Mouse (Mus musculus) heart, embryonic 13.5 days (tissue): ENCODE results near the gene 1700001P01Rik. TPM values are rescaled to one million over a fixed set of nuclear protein-coding genes. Genes with fewer than 3 reads are reported as not detected.
"Not testable (repeated sequence)": the region's sequence is repeated elsewhere in the genome, so short reads cannot be mapped to it uniquely, and the experiment has no call there.

Experiments
- ATAC-seq: fragments of 200-750 bp; cut with Nextera tagmentation; 2 replicates; pipeline ENCODE4 v1.8.0; 2017; ENCODE audit warnings: moderate TSS enrichment; ENCODE audit not compliant: insufficient number of reproducible peaks, low FRiP score, low TSS enrichment; ENCODE audit errors: extremely low read depth
- H3K27ac ChIP-seq: fragments of 300-500 bp; sonication (generic); replicated peaks from 2 replicates; pipeline ENCODE4 v1.5.1; 2015; ENCODE audit warnings: moderate library complexity, mild to moderate bottlenecking, inconsistent platforms
- H3K27me3 ChIP-seq: fragments of 300-500 bp; sonication (generic); replicated peaks from 2 replicates; pipeline ENCODE4 v1.6.1; 2015; ENCODE audit warnings: mild to moderate bottlenecking, inconsistent platforms
- H3K36me3 ChIP-seq: fragments of 300-500 bp; sonication (generic); 2 replicates; pipeline ENCODE4 v1.6.1; 2015; ENCODE audit warnings: mild to moderate bottlenecking, inconsistent platforms
- H3K4me1 ChIP-seq: fragments of 300-500 bp; sonication (generic); 2 replicates; pipeline ENCODE4 v1.6.1; 2015; ENCODE audit warnings: inconsistent platforms
- H3K4me2 ChIP-seq: fragments of 300-500 bp; sonication (generic); 2 replicates; pipeline ENCODE4 v1.6.1; 2015; ENCODE audit warnings: inconsistent platforms, mild to moderate bottlenecking, moderate library complexity
- H3K4me3 ChIP-seq: fragments of 300-500 bp; sonication (generic); 2 replicates; pipeline ENCODE4 v1.5.1; 2015; ENCODE audit warnings: moderate library complexity, mild to moderate bottlenecking, inconsistent platforms
- H3K9ac ChIP-seq: fragments of 300-500 bp; sonication (generic); 2 replicates; pipeline ENCODE4 v1.6.1; 2015; ENCODE audit warnings: inconsistent platforms, mild to moderate bottlenecking, moderate library complexity
- H3K9me3 ChIP-seq: fragments of 300-500 bp; sonication (generic); 2 replicates; pipeline ENCODE4 v1.6.1; 2016; ENCODE audit warnings: inconsistent platforms
- WGBS: fragments of 180-500 bp; shearing (Covaris S2); methylation state at CpG from one replicate; pipeline ENCODE4 v1.1.7; 2015; ENCODE audit warnings: mixed read lengths; 5-methylcytosine and 5-hydroxymethylcytosine counted together
- polyA plus RNA-seq: library from polyadenylated mRNA; unstranded; fragments of >200 nt; fragmentation: Nextera tagmentation; extraction: Ambion mirVana; gene quantifications from 2 replicates; pipeline ENCODE4 v1.2.1, GENCODE M21; 2015

Gene 1700001P01Rik
- polyA plus RNA-seq, 1 experiment from 2014 or later, result not detected

DNA sequence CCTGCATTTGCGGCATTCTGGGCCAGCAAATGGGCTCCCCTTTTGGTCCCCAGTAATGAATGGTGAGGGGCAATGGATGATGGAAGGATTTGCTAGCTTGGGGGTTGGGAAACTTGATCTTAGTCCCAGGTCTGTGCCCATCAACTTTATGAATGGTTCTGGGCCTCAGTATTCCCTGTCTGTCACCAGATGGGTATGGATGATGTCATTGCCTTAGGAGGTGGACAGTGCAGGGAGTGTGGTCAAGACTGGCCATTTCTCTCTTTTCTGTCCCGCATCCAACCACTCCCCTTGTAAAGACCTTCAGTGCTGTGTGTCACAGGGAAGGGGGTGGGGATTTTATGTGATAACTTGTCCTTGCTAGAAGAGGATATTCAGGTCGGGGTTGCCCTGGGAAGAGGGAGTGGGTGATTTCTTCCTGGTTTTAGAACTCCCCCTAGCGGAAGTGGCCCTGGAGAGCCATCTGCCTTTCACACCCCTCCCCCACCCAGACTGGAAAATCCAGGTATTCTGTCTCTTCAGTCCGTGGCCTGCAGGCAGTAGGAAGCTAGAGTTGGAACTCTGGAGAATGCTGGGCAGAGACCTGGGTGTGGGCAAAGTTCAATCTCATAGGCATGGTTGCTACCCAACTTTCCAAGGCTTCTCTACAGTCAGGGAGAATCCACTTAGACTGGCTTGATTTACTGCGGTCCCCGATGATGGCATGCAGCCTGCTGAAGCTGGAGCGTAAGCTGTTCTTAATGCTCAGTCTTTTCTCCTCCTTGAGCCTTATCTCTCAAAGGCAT, 25.9 kb upstream of the 1700001P01Rik start:
- Histone ChIP-seq H3K4me3 (peak overlapping the region; percentile 97), H3K9me3 (no peaks in the 10 kb centered on the region), H3K4me2 (peak overlapping the region; percentile 82), H3K4me1 (peaks cover 72% of the 10 kb centered on the region), H3K36me3 (no peaks in the 10 kb centered on the region), H3K27me3 (no peaks in the 10 kb centered on the region), H3K9ac (peak overlapping the region; percentile 97), H3K27ac (peak overlapping the region; percentile 98)
- ATAC-seq, result no peak
- 20% methylated on average over 8 of the region's 8 CpGs for WGBS

DNA sequence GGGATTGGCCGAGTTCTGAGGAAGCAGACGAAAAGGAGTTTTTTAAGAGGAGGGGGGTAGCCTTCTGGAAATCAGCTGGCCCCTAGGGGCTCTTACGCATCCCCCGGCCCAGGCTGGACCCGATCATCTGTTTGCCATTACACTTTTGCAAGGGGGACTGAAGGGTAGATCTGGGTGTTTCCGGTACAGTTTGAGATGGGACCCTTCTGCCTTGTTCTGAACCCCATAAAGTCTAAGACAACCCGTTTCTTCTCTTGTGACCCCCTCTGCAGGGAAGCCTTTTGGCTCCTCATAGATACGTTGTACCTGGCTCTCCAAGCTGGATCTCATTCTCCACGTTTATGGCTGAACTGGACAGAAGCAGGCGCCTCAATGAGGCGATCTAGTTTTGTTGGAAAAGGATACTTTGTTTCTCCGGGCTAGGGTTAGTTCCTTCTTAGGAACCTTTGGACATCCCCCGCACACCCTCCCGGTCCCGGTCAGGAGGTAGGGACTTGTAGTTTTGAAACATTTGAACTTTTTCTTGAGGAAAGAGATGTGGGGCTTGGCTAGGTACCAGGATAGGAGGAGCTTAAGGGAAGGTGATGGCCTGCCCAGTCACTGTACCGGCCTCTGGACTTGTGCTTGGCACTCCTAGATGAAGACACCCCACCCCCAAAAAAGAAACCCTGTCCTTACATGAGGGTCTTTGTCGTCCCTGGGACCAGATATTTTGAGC, 25.1 kb upstream of the 1700001P01Rik start:
- H3K9me3 ChIP-seq, result no peaks in the 10 kb centered on the region
- H3K4me1 ChIP-seq, result peaks cover 64% of the 10 kb centered on the region
- no peak for ATAC-seq
- H3K36me3 ChIP-seq, result no peaks in the 10 kb centered on the region
- H3K27ac ChIP-seq, result peak overlapping the region; percentile 98
- WGBS, result 6% methylated on average over 17 of the region's 17 CpGs
- peak overlapping the region; percentile 82 for H3K4me2 ChIP-seq
- H3K9ac ChIP-seq, result peak overlapping the region; percentile 97
- peak overlapping the region; percentile 97 for H3K4me3 ChIP-seq
- H3K27me3 ChIP-seq, result no peaks in the 10 kb centered on the region

DNA sequence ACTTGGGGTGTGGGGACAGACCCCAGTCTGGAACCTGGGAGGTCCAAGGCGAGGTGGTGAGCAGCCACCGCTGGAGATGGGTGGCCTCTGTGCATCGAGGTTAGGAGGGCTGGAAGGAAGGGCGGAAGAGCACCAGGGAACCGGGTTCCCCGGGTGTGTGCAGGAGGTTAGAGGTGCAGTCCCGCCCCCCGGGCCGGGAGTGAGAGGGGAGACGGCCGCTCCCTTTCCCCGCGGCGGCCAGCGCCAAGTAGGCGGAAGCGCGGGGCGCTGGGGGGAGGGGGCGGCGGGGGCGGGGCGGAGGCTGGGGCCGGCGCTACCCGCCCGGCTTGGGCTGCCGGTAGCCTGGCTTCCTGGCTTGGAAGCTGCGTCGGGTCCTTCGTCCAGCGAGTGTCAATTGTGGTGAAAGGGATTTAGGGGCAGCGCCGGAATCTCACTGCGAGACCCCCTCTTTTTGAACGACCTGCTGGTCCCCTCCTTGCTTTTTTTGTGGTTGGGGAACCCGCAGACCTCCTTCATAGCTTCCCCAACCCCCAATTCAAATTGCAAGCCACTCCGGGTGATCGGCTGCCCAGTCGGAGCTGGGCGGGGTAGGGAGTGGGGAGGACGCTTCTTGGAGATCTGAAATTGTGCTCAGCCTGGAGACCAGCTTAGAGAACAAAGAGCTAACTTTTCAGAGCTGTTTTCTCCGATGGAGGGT, 24.4 kb upstream of the 1700001P01Rik start:
- no peaks in the 10 kb centered on the region for H3K9me3 ChIP-seq
- peak overlapping the region; percentile 98 for H3K27ac ChIP-seq
- H3K4me1 ChIP-seq, result peaks cover 57% of the 10 kb centered on the region
- no peaks in the 10 kb centered on the region for H3K36me3 ChIP-seq
- peak overlapping the region; percentile 97 for H3K9ac ChIP-seq
- peak overlapping the region; percentile 97 for H3K4me3 ChIP-seq
- under 1% methylated on average over 30 of the region's 43 CpGs for WGBS
- ATAC-seq, result peak; percentile 40; the same call in 1 of the 2 replicates
- H3K4me2 ChIP-seq, result peak overlapping the region; percentile 82
- no peaks in the 10 kb centered on the region for H3K27me3 ChIP-seq

DNA sequence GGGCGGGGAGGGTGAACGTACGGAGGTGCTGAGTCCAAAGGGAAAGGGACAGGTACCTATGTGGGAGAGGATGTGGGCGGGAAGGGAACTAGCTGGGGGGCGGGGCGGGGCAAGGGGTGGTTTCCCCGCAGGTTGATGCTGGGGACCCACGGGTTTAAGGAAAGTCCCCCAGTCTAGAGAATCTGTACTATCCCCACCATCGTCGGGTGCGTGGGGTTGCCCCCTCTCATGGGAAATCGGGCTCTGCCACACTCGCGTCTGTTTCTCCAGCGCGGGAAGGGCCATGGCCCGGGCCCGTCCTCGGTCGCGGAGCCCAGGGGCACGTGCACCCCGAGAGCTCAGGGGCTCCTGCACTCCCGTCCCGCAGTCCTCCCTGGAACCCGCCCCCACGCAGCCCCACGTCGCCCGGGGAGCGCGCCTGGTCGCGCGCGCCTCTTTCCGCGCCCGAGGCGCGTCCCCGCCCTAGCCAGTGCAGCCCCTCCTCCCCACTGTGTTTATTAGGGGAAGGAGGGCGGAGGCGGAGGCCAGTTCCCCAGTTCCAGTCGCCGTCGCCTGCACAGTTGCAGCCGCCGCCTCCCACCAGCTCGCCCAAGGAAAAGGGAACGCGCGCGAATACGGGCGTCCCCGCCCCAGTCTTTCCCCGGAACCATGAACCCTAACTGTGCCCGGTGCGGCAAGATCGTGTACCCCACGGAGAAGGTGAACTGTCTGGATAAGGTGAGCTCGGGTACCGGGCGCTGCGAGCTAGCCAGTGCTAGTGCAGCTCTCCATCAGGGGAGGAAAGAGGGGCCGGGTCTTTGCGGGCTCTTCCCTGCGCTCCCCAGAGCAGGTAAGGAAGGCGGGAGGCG, 23.7 kb upstream of the 1700001P01Rik start:
- peak overlapping the region; percentile 97 for H3K4me3 ChIP-seq
- H3K36me3 ChIP-seq, result no peaks in the 10 kb centered on the region
- H3K4me2 ChIP-seq, result peak overlapping the region; percentile 82
- 0% methylated on average over 69 of the region's 71 CpGs for WGBS
- H3K27ac ChIP-seq, result peak overlapping the region; percentile 98
- no peaks in the 10 kb centered on the region for H3K9me3 ChIP-seq
- peak; percentile 72 for ATAC-seq
- no peaks in the 10 kb centered on the region for H3K27me3 ChIP-seq
- peaks cover 50% of the 10 kb centered on the region for H3K4me1 ChIP-seq
- H3K9ac ChIP-seq, result peak overlapping the region; percentile 97

DNA sequence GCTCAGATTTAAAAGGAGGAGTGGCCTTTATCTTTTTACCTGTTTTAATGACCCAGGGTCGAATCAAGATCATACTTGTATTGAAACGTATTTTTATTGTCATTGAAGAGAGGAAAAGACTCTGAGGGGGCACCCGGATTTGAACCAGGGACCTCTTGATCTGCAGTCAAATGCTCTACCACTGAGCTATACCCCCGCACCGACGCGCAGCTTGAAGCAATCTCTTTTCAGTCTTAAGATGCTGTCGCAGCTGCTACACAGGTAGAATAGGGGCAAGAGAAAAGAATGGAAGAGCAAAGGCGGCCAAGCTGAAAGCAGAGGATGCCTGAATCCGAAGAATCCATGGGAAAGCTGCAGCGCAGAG, 23.0 kb upstream of the 1700001P01Rik start, which contains the start of gene Lasp1:
Gene Lasp1, plus strand, starts transcription at position 219 of the 364 bp plus-strand sequence.
- Histone ChIP-seq H3K27me3 (no peaks in the 10 kb centered on the region), H3K9ac (peak within 1 kb of the TSS; percentile 97), H3K36me3 (no peaks in the 10 kb centered on the region), H3K27ac (peak within 1 kb of the TSS; percentile 98), H3K4me3 (peak within 1 kb of the TSS; percentile 97), H3K4me1 (peaks cover 44% of the 10 kb centered on the region), H3K9me3 (no peaks in the 10 kb centered on the region), H3K4me2 (peak within 1 kb of the TSS; percentile 82)
- no peak for ATAC-seq
- WGBS, result under 1% methylated on average over 11 of the region's 11 CpGs

DNA sequence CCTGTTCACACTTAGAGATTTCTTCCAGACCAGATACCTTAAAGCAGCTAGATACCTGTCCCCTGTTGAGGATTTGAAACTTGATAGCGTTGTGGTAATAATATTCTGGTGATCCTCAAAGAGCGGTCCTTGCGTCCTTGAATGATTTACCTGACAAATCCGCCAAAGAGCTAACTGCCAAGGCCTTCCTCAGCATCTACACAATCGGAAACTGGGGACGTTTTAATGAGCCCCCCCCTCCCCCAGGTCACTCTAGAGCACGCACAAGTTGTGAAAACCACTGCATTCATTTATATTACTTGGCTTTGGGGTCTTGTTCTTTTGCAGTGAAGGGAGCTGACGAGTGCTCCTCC, 22.3 kb upstream of the 1700001P01Rik start:
- Histone ChIP-seq H3K9ac (peak overlapping the region; percentile 40; the same call in 1 of the 2 replicates), H3K9me3 (no peaks in the 10 kb centered on the region), H3K4me1 (peaks cover 37% of the 10 kb centered on the region), H3K4me3 (peak overlapping the region; percentile 97), H3K36me3 (no peaks in the 10 kb centered on the region), H3K27me3 (no peaks in the 10 kb centered on the region), H3K4me2 (peak overlapping the region; percentile 82), H3K27ac (no peak overlapping the region)
- ATAC-seq, result no peak
- WGBS, result 43% methylated on average over 8 of the region's 8 CpGs

DNA sequence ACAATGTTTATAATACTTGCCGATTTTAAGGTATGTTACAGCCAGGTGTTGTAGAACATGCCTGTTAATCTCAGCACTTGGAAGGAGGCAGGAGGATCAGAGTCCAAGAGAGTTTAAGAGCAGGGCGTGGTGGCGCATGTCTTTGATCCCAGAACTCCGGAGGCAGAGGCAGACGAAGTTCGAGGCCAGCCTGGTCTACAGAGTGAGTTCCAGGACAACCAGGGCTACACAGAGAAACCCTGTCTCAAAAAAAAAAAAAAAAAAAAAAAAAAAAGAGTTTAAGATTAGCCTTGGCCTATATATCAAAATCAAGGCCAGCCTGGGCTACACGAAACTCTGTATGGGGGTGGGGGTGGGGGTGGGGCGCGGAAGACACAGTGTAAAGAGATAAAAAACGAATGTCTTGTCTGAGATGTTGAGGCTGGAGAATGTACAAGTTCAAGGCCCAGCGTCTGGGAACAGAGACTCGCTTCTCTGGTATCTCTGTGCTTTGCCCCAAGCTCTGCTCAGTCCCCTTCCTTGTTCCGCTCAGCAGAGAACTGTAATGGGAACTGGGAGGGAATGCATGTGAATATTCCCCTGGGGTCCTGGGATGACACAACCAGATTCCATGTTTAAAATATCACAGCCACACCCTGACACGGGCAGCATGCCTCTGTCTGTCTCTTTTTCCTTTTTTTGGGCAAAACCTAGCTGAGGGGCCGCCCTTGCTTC, 21.8 kb upstream of the 1700001P01Rik start:
- no peak overlapping the region for H3K4me3 ChIP-seq
- H3K4me2 ChIP-seq, result peak overlapping the region; percentile 82
- no peak overlapping the region; the same call in 1 of the 2 replicates for H3K9ac ChIP-seq
- H3K27ac ChIP-seq, result no peak overlapping the region
- no peaks in the 10 kb centered on the region for H3K9me3 ChIP-seq
- 54% methylated on average over 15 of the region's 15 CpGs for WGBS
- no peaks in the 10 kb centered on the region for H3K36me3 ChIP-seq
- ATAC-seq, result no peak
- H3K27me3 ChIP-seq, result no peaks in the 10 kb centered on the region
- peaks cover 31% of the 10 kb centered on the region for H3K4me1 ChIP-seq

DNA sequence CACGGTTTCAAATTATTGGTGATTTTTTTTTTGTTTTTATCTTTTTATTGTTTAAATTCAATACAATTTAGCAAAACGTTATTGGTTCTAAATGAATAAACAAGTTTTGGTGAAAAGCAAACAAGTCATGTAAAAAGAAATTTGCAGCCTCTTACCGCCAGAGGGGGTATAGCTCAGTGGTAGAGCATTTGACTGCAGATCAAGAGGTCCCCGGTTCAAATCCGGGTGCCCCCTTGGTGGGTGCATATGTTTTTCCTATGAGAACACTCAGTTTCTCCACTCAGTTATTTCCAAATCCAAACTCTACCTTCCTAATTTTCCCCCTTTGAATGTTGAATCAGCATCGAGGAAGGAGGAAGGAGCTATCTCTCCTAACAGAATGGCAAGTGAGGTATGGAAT, 21.2 kb upstream of the 1700001P01Rik start:
- no peak overlapping the region for H3K9ac ChIP-seq
- H3K4me3 ChIP-seq, result no peak overlapping the region
- 4% methylated on average over 6 of the region's 6 CpGs for WGBS
- no peak overlapping the region for H3K4me2 ChIP-seq
- H3K36me3 ChIP-seq, result no peaks in the 10 kb centered on the region
- no peaks in the 10 kb centered on the region for H3K9me3 ChIP-seq
- no peak overlapping the region for H3K27ac ChIP-seq
- H3K4me1 ChIP-seq, result peaks cover 25% of the 10 kb centered on the region
- H3K27me3 ChIP-seq, result no peaks in the 10 kb centered on the region
- no peak for ATAC-seq

DNA sequence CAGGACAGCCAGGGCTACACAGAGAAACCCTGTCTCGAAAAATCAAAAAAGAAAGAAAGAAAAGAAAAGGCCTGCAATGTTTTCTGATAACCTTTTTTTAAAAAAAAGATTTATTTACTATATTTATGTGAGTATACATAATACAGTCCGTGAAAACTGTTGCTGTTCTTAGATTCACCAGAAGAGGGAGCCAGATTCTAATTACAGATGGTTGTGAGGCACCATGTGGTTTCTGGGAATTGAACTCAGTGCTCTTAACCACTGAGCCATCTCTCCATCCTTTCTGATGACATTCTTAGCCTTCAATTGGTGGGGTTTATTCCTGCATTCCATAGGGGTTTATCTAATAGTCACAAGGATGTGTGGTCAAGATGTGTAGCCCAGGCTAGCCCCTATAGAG, 17.4 kb upstream of the 1700001P01Rik start:
- WGBS, result 7% methylated on average over 2 of the region's 2 CpGs
- no peak for ATAC-seq

DNA sequence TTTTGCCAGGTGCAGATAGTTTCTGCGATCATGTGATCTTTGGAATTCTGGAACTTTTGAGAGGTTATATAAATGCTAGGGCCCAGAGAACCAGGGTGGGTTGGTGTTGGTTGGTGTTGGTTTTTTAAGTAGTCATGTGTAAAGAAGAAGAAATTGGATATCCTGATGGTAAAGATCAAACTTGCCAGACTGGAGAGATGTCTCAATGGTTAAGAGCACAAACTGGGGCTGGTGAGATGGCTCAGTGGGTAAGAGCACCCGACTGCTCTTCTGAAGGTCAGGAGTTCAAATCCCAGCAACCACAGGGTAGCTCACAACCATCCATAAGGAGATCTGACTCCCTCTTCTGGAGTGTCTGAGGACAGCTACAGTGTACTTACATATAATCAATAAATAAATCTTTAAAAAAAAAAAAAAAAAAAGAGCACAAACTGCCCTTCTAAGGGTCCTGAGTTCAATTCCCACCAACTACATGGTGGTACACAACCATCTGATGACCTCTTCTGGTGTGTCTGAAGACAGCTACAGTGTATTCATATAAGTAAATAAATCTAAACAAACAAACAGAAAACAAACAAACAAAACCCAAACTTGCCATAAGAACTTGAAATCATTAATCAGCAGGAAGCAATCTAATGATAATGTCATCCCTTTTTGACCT, 15.2 kb upstream of the 1700001P01Rik start:
- not testable (repeated sequence) for H3K27ac ChIP-seq, H3K36me3 ChIP-seq, H3K9ac ChIP-seq, H3K27me3 ChIP-seq, ATAC-seq, H3K9me3 ChIP-seq, H3K4me1 ChIP-seq, H3K4me2 ChIP-seq, H3K4me3 ChIP-seq
- 75% methylated on average over 2 of the region's 2 CpGs for WGBS

More for the DNA sequence above, 17.4 kb upstream of the 1700001P01Rik start:
- Histone ChIP-seq H3K4me2 (no peak overlapping the region), H3K4me3 (no peak overlapping the region), H3K36me3 (no peaks in the 10 kb centered on the region), H3K27me3 (no peaks in the 10 kb centered on the region), H3K9ac (no peak overlapping the region), H3K9me3 (no peaks in the 10 kb centered on the region), H3K4me1 (peaks cover 6% of the 10 kb centered on the region), H3K27ac (no peak overlapping the region)
